Mouse (Mus musculus): Measurements from ENCODE around the gene 9430097D07Rik. TPM values are rescaled to one million over a fixed set of nuclear protein-coding genes. Genes with fewer than 3 reads are reported as not detected.

Gene 9430097D07Rik
- total RNA-seq, 4 experiments from 2014 or later, result 0.23 to 0.74 (median 0.40) TPM

DNA sequence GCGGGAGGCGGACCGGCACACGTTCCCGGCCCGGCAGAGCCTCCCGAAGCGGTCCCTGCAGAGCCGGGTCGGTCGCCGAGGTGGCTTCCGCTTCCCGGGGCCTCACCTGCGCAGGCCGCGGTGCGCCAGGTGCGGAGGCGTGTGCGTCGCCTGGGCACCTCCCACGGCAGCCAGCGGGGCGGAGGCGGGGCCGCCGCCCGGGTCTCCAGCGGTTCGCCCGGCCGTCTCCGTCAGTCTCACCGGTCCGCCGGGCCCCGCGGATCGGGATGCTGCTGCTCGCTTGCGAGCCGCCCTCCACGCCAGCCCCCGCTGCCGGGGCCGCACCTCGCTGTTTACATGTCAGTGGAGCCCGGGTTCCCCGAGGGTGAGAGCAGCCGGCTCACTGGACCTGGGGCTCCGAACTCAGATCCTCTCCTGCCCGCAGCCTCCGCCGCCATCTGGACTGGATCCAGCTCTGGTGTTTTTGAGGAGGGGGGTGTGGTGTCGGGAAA lies 39.9 kb downstream of the 9430097D07Rik start:
- no peak for DNase-seq (ENCODE audit: low spot score in 2 of 2)

DNA sequence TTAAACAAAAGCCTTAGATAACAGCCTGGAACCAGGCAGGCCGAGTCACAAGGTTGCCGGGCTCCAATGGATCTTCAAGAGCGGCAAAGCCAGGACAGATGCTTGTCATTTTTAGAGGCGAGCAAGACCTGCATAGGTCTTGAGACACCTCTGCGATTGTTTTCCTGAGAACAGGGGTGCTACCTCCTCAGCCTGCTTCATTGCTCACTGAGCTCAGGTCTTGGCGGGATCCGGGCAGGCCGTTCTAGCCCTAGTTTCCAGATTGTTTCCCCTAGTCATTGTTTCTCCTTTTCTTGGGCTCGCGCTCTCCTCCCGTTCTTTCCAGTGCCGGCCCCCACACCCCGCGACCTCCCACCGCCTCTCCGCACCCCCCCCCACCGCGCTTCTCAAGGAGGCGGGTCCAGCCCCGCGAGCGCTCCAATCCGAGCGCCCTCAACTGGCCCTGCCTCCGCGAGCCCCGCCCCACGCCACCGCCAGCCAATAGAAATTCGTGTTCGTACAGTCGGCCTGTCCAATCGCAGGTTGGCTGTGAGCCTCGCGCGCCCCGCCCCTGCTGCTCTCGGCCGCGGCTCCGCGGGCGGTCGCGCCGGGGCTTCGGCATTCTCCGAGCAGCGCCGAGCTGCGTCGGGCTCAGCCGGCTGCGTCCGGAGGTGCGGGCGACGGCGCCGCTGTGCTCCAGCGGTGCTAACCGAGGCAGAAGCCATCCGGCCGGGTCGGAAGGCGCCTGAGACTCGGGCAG lies 40.6 kb downstream of the 9430097D07Rik start, which contains the start of gene Fam102a:
Gene Fam102a (plus strand): TSS at position 600 of the 739 bp plus-strand sequence.
- DNase-seq (ENCODE audit: low spot score in 2 of 2), result peak; percentile 97 to 98

DNA sequence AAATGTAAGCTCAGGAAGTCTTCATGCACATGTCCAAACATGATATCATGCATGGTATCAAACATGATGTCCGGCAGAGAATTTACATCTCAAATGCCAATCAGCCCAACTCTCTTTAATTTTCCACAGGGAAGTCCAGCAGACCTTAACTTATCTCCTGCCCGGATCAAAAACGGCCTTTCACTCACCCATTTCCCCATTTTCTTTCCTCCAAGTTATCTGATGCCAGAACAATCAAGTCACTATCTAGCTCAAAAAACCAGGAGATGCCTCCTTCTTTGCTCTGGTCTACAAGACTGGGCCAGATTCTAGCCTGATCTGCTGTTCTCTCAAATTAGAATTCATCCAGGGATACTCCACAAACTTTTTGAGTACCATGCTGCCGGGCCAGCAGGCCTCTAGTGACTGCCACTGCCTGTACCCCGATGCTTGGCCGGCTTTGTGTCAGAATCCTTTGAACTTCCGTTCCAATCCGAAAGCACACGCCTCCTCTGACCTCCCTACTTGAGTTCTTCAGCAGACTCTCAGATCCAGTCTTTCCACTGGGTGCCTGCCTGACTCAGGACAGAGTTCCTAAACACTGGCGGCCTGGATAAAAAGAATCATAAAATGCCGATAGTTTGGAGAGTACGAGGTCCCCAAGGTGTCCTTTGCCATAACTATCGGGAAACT lies 41.3 kb downstream of the 9430097D07Rik start:
- no peak for DNase-seq (ENCODE audit: low spot score in 2 of 2)

- DNase-seq (ENCODE audit: low spot score in 2 of 2), result no peak
Measured at GRCm38 (mm10) chr2:32533163-32533562, 42.3 kb downstream of the 9430097D07Rik start.

DNA sequence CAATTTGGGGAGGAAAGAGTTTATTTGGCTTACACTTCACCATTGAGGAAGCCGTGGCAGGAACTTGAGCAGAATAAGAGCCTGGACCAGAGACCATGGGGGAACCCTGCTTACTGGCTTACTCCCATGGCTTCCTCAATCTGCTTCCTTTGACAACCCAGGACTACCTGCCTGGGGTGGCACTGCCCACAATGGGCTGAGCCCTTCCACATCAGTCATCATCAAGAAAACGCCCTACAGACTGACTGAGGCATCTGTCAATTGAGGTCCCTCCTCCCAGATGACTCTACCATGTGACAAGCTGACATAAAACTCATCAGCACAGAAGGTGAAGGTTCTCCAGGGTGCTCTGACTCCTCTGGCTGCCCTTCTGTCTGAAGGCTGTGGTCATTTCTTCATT lies 45.0 kb downstream of the 9430097D07Rik start:
- DNase-seq (ENCODE audit: low spot score in 2 of 2), result no peak

DNA sequence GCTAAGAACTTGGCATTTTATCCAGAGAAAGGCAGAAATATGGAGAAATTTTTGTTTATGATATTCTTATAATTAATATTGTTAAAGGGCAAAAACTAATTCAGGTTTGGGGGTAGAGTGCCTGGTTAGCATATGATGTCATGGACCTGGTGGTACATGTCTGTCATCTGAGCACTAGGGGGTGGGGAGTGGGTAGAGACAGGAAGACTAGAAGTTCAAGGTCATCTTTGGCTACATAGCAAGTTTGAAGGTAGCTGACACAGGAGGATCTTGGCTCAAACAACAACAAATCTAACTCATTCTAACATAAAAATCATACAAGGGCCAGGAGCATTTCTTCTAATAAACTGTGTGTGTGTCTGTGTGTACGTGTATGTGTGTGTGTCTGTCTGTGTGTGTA lies 47.2 kb downstream of the 9430097D07Rik start:
- no peak for DNase-seq (ENCODE audit: low spot score in 2 of 2)

DNA sequence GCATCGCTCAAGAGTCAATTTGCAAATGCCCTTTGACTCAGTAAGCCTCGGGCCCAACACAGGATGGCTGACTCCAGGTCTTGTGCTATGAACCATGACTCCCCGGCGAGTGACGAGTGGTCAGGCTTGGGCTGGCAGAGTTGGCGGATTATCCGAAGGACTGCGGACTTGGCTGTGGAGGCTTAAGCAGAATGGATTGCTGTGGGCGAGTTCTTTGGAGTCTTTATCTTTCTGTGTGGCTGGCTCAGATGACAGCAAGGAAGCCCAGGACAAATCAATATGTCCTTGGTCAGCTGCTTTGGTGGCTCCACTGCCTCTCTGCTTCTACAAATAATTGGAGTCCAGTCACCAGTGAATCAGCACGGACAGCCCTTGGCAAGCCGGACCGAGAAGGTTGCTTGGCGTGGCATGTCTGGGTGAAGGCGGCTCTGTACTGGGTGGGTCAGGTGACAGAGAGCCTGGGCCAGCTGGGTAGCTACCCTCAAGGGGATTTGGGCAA lies 48.0 kb downstream of the 9430097D07Rik start:
- no peak for DNase-seq (ENCODE audit: low spot score in 2 of 2)

GRCm38 (mm10) chr2:32525816-32526215 lies 49.7 kb downstream of the 9430097D07Rik start:
- no peak for DNase-seq (ENCODE audit: low spot score in 2 of 2)

DNA sequence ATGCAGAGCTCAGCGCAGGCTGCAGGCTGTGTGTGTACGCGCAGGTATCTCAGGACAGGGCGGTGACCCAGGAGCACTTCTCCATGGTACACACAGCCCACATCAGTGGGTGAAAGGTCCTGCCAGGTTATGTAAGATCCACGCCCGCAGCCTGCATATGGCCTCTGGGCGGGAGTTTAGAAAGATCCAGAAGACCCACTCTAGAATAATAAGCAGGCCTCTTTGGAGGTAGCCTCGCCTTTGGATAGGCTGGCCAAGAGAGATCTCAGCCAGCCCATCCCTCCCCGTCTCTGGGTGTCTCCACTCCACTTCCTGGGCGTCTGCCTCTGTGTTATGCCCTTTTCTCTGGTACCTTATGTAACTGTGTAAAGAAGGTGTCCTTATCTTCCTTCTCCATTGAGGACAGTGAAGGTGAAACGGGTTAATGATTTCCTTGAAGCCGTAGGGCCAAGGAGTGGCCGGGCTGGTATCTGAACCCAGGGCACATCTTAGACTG lies 50.9 kb downstream of the 9430097D07Rik start:
- DNase-seq (ENCODE audit: low spot score in 2 of 2), result no peak

Other genes starting within 250 kb of the 9430097D07Rik start
- 100 to 1,000 TPM in 1 of 4 experiments, 10 to 100 TPM in 3; 82.9 to 103 (median 90.5) TPM for gene Ciz1, start 223.4 kb downstream of the 9430097D07Rik start, total RNA-seq (2022)
- 1,000 to 10,000 TPM; 1,146 to 1,253 (median 1,200) TPM for gene Dnm1, start 222.3 kb downstream of the 9430097D07Rik start, total RNA-seq (2022)
- gene 1110008P14Rik, start 193.7 kb downstream of the 9430097D07Rik start, total RNA-seq (2022), result 100 to 1,000 TPM; 144 to 174 (median 164) TPM
- gene Lcn2, start 187.4 kb downstream of the 9430097D07Rik start, total RNA-seq (2022), result 1 to 10 TPM in 2 of 4 experiments, under 1 TPM in 1, not detected in 1; 0.35 to 2.8 (median 2.0) TPM
- gene Ptges2, start 179.8 kb downstream of the 9430097D07Rik start, total RNA-seq (2022), result 10 to 100 TPM; 36.5 to 40.0 (median 38.2) TPM
- gene Naif1, start 125.2 kb downstream of the 9430097D07Rik start, total RNA-seq (2022), result 1 to 10 TPM; 3.2 to 4.7 (median 4.2) TPM
- gene Slc25a25, start 124.2 kb downstream of the 9430097D07Rik start, total RNA-seq (2022), result 10 to 100 TPM; 55.0 to 60.7 (median 55.9) TPM
- 10 to 100 TPM; 69.9 to 81.1 (median 75.7) TPM for gene Fam102a, start 40.4 kb downstream of the 9430097D07Rik start, total RNA-seq (2022)
- 10 to 100 TPM; 73.1 to 87.1 (median 74.8) TPM for gene Dpm2, start 4.8 kb downstream of the 9430097D07Rik start, total RNA-seq (2022)
- 1 to 10 TPM; 4.0 to 5.2 (median 4.5) TPM for gene Pip5kl1, start 887 bp downstream of the 9430097D07Rik start, total RNA-seq (2022)
- gene St6galnac4, start 11.4 kb upstream of the 9430097D07Rik start, total RNA-seq (2022), result 10 to 100 TPM; 36.1 to 48.6 (median 40.3) TPM
- gene St6galnac6, start 24.0 kb upstream of the 9430097D07Rik start, total RNA-seq (2022), result 100 to 1,000 TPM; 110 to 144 (median 116) TPM
- gene Ak1, start 46.1 kb upstream of the 9430097D07Rik start, total RNA-seq (2022), result 100 to 1,000 TPM; 116 to 131 (median 119) TPM
- 10 to 100 TPM; 18.2 to 24.8 (median 18.7) TPM for gene Eng, start 70.9 kb upstream of the 9430097D07Rik start, total RNA-seq (2022)
- gene Fpgs, start 128.5 kb upstream of the 9430097D07Rik start, total RNA-seq (2022), result 10 to 100 TPM in 3 of 4 experiments, 1 to 10 TPM in 1; 7.6 to 17.7 (median 11.4) TPM
- gene Cdk9, start 137.4 kb upstream of the 9430097D07Rik start, total RNA-seq (2022), result 100 to 1,000 TPM; 102 to 129 (median 111) TPM
- 10 to 100 TPM; 18.5 to 23.8 (median 21.0) TPM for gene Sh2d3c, start 145.4 kb upstream of the 9430097D07Rik start, total RNA-seq (2022)
- gene 6330409D20Rik, start 165.3 kb upstream of the 9430097D07Rik start, total RNA-seq (2022), result 1 to 10 TPM in 3 of 4 experiments, under 1 TPM in 1; 0.92 to 2.1 (median 1.5) TPM
- 10 to 100 TPM; 28.6 to 33.5 (median 31.1) TPM for gene Tor2a, start 181.6 kb upstream of the 9430097D07Rik start, total RNA-seq (2022)
- gene Ttc16, start 199.9 kb upstream of the 9430097D07Rik start, total RNA-seq (2022), result 1 to 10 TPM in 2 of 4 experiments, under 1 TPM in 2; 0.52 to 1.6 (median 1.1) TPM
- 1 to 10 TPM; 4.5 to 7.0 (median 5.8) TPM for gene Ptrh1, start 200.1 kb upstream of the 9430097D07Rik start, total RNA-seq (2022)
- gene Cfap157, start 208.7 kb upstream of the 9430097D07Rik start, total RNA-seq (2022), result 1 to 10 TPM in 3 of 4 experiments, under 1 TPM in 1; 0.66 to 1.9 (median 1.2) TPM